Mouse (Mus musculus) stomach, embryonic 16.5 days (tissue): ENCODE measurements around the gene Sv2c. TPM values are rescaled to one million over a fixed set of nuclear protein-coding genes. Genes with fewer than 3 reads are reported as not detected.

Experiments
- ATAC-seq: fragments of 200-750 bp; cut with Nextera tagmentation; 2 replicates; pipeline ENCODE4 v1.8.0; 2017; ENCODE audit warnings: moderate number of reproducible peaks, moderate TSS enrichment; ENCODE audit not compliant: insufficient read depth, low FRiP score
- H3K27ac ChIP-seq: fragments of 300-500 bp; sonication (generic); 2 replicates; pipeline ENCODE4 v1.5.1; 2014; ENCODE audit warnings: low read length
- H3K27me3 ChIP-seq: fragments of 300-500 bp; sonication (generic); 2 replicates; pipeline ENCODE4 v1.6.1; 2014; ENCODE audit warnings: low read length, control low read depth, mixed read lengths; ENCODE audit not compliant: control insufficient read depth, insufficient read depth
- H3K36me3 ChIP-seq: fragments of 300-500 bp; sonication (generic); 2 replicates; pipeline ENCODE4 v1.6.1; 2014; ENCODE audit warnings: low read length; ENCODE audit not compliant: control insufficient read depth, insufficient read depth
- H3K4me1 ChIP-seq: fragments of 300-500 bp; sonication (generic); 2 replicates; pipeline ENCODE4 v1.6.1; 2014; ENCODE audit warnings: low read length, control low read depth, mixed read lengths; ENCODE audit not compliant: control insufficient read depth, insufficient read depth
- H3K4me2 ChIP-seq: fragments of 300-500 bp; sonication (generic); 2 replicates; pipeline ENCODE4 v1.6.1; 2014; ENCODE audit warnings: low read depth, low read length, mixed read lengths
- H3K4me3 ChIP-seq: fragments of 300-500 bp; sonication (generic); replicated peaks from 2 replicates; pipeline ENCODE4 v1.5.1; 2014; ENCODE audit warnings: mild to moderate bottlenecking, low read length
- H3K9ac ChIP-seq: fragments of 300-500 bp; sonication (generic); 2 replicates; pipeline ENCODE4 v1.6.1; 2014; ENCODE audit warnings: low read length
- H3K9me3 ChIP-seq: fragments of 300-500 bp; sonication (generic); replicated peaks from 2 replicates; pipeline ENCODE4 v1.6.1; 2016; ENCODE audit warnings: low read length, control low read depth; ENCODE audit not compliant: control insufficient read depth
- WGBS: fragments of 180-500 bp; shearing (Covaris S2); extraction: QIAGEN DNeasy Blood & Tissue Kit; methylation state at CpG from one replicate; pipeline ENCODE4 v1.1.7; 2014; 5-methylcytosine and 5-hydroxymethylcytosine counted together
- polyA plus RNA-seq: library from polyadenylated mRNA; unstranded; fragments of >200 nt; fragmentation: Nextera tagmentation; extraction: Ambion mirVana; gene quantifications from 2 replicates; pipeline ENCODE4 v1.2.1, GENCODE M21; 2015

The Sv2c gene
- polyA plus RNA-seq = 2.3 and 3.2 TPM in 2 replicates

GRCm38 (mm10) chr13:96132401-96132816 lies at the start of gene Sv2c:
Sv2c (minus strand) TSS chr13:96132577.
- under 1% methylated on average over 44 of the region's 44 CpGs for WGBS
- Histone ChIP-seq H3K4me2 (peak within 1 kb of the TSS; percentile 89), H3K4me1 (peaks cover 13% of the 10 kb centered on the region), H3K27ac (no peak within 1 kb of the TSS), H3K4me3 (peak within 1 kb of the TSS; percentile 49), H3K9me3 (no peaks in the 10 kb centered on the region), H3K36me3 (no peaks in the 10 kb centered on the region), H3K27me3 (peaks cover 67% of the 10 kb centered on the region), H3K9ac (peak within 1 kb of the TSS; percentile 52)
- peak; percentile 72 for ATAC-seq

- no peaks in the 10 kb centered on the region for H3K36me3 ChIP-seq
- 70% methylated on average over 13 of the region's 13 CpGs for WGBS
These were observed 48.3 kb upstream of the Sv2c start for GRCm38 (mm10) chr13:96180671-96181161.

GRCm38 (mm10) chr13:96175591-96176212 lies 43.3 kb upstream of the Sv2c start:
- WGBS = 38% methylated on average over 8 of the region's 8 CpGs
- Histone ChIP-seq H3K9ac (no peak overlapping the region), H3K9me3 (no peaks in the 10 kb centered on the region), H3K4me2 (no peak overlapping the region), H3K4me3 (no peak overlapping the region), H3K36me3 (no peaks in the 10 kb centered on the region), H3K4me1 (peaks cover 3% of the 10 kb centered on the region; the same call in 1 of the 2 replicates), H3K27ac (no peak overlapping the region), H3K27me3 (no peaks in the 10 kb centered on the region)
- ATAC-seq = peak; percentile 78; the same call in 1 of the 2 replicates

More at GRCm38 (mm10) chr13:96180671-96181161, 48.3 kb upstream of the Sv2c start:
- ATAC-seq = no peak
- Histone ChIP-seq H3K9ac (no peak overlapping the region), H3K4me2 (no peak overlapping the region), H3K4me1 (peaks cover under 1% of the 10 kb centered on the region; the same call in 1 of the 2 replicates), H3K4me3 (no peak overlapping the region), H3K9me3 (no peaks in the 10 kb centered on the region), H3K27me3 (no peaks in the 10 kb centered on the region), H3K27ac (no peak overlapping the region)

- ATAC-seq = no peak
- no peak overlapping the region for H3K4me3 ChIP-seq
- H3K27me3 ChIP-seq = no peaks in the 10 kb centered on the region
- peaks cover 3% of the 10 kb centered on the region; the same call in 1 of the 2 replicates for H3K4me1 ChIP-seq
- 51% methylated on average over 3 of the region's 3 CpGs for WGBS
- H3K4me2 ChIP-seq = no peak overlapping the region
- no peak overlapping the region for H3K9ac ChIP-seq
- no peaks in the 10 kb centered on the region for H3K36me3 ChIP-seq
- no peaks in the 10 kb centered on the region for H3K9me3 ChIP-seq
- H3K27ac ChIP-seq = no peak overlapping the region
These were observed 41.3 kb upstream of the Sv2c start for GRCm38 (mm10) chr13:96173686-96174085.

- WGBS = 80% methylated on average over 3 of the region's 3 CpGs
- Histone ChIP-seq H3K4me3 (no peak overlapping the region), H3K4me2 (no peak overlapping the region), H3K4me1 (peaks cover 3% of the 10 kb centered on the region; the same call in 1 of the 2 replicates), H3K36me3 (no peaks in the 10 kb centered on the region), H3K27ac (no peak overlapping the region), H3K9ac (no peak overlapping the region), H3K27me3 (no peaks in the 10 kb centered on the region), H3K9me3 (no peaks in the 10 kb centered on the region)
- no peak for ATAC-seq
These were observed 39.9 kb upstream of the Sv2c start for GRCm38 (mm10) chr13:96172290-96172689.

GRCm38 (mm10) chr13:96168991-96169665 lies 36.8 kb upstream of the Sv2c start:
- H3K4me3 ChIP-seq = no peak overlapping the region; the same call in 1 of the 2 replicates
- no peaks in the 10 kb centered on the region for H3K9me3 ChIP-seq
- peak overlapping the region; percentile 32 for H3K4me2 ChIP-seq
- no peaks in the 10 kb centered on the region for H3K36me3 ChIP-seq
- no peak for ATAC-seq
- H3K27me3 ChIP-seq = no peaks in the 10 kb centered on the region
- H3K9ac ChIP-seq = 0 out of 2 replicates have a peak overlapping the region, but pooled peaks have one; percentile 29
- peak overlapping the region; percentile 21; the same call in 1 of the 2 replicates for H3K27ac ChIP-seq
- 36% methylated on average over 11 of the region's 11 CpGs for WGBS
- no peaks in the 10 kb centered on the region for H3K4me1 ChIP-seq

- no peaks in the 10 kb centered on the region for H3K9me3 ChIP-seq
- WGBS = 69% methylated on average over 2 of the region's 2 CpGs
- H3K9ac ChIP-seq = no peak overlapping the region
- H3K27me3 ChIP-seq = no peaks in the 10 kb centered on the region
- no peak overlapping the region for H3K4me2 ChIP-seq
- no peak overlapping the region for H3K4me3 ChIP-seq
- no peaks in the 10 kb centered on the region for H3K4me1 ChIP-seq
- H3K36me3 ChIP-seq = no peaks in the 10 kb centered on the region
- no peak overlapping the region for H3K27ac ChIP-seq
- no peak for ATAC-seq
These were observed 34.2 kb upstream of the Sv2c start for GRCm38 (mm10) chr13:96166593-96166992.

- Histone ChIP-seq H3K27me3 (peaks cover 65% of the 10 kb centered on the region), H3K27ac (no peak overlapping the region), H3K4me2 (peak overlapping the region; percentile 89), H3K4me3 (peak overlapping the region; percentile 49), H3K9me3 (no peaks in the 10 kb centered on the region), H3K9ac (no peak overlapping the region), H3K4me1 (peaks cover 13% of the 10 kb centered on the region), H3K36me3 (no peaks in the 10 kb centered on the region)
- WGBS = 3% methylated on average over 28 of the region's 28 CpGs
- ATAC-seq = no peak
These were observed 1.2 kb upstream of the Sv2c start for GRCm38 (mm10) chr13:96133363-96134100.
